Mouse (Mus musculus): Measurements from ENCODE around the gene Myadm.
"Not testable (repeated sequence)": the region's sequence is repeated elsewhere in the genome, so short reads cannot be mapped to it uniquely, and the experiment has no call there.

Myadm gene

GRCm38 (mm10) chr7:3290257-3291033 lies 1.6 kb downstream of the Myadm start:
- in situ Hi-C loops (cut with MboI, MseI): no loop called here

GRCm38 (mm10) chr7:3291197-3291596 lies 2.3 kb downstream of the Myadm start:
- in situ Hi-C loops (cut with MboI, MseI): no loop called here

GRCm38 (mm10) chr7:3291764-3292163 lies 2.9 kb downstream of the Myadm start:
- in situ Hi-C loops (cut with MboI, MseI): no loop called here

GRCm38 (mm10) chr7:3292271-3292670 lies 3.4 kb downstream of the Myadm start:
- in situ Hi-C loops (cut with MboI, MseI): not testable (repeated sequence)

- in situ Hi-C loops (cut with MboI, MseI): no loop called here
Measured at GRCm38 (mm10) chr7:3292791-3293190, 3.9 kb downstream of the Myadm start.

- in situ Hi-C loops (cut with MboI, MseI): no loop called here
Measured at GRCm38 (mm10) chr7:3294794-3295193, 5.9 kb downstream of the Myadm start.

- in situ Hi-C loops (cut with MboI, MseI): no loop called here
Measured at GRCm38 (mm10) chr7:3295321-3296110, 6.6 kb downstream of the Myadm start.

GRCm38 (mm10) chr7:3296711-3297110 lies 7.8 kb downstream of the Myadm start:
- in situ Hi-C loops (cut with MboI, MseI): no loop called here

- in situ Hi-C loops (cut with MboI, MseI): no loop called here
Measured at GRCm38 (mm10) chr7:3299941-3300617, 11.2 kb downstream of the Myadm start.

- in situ Hi-C loops (cut with MboI, MseI): no loop called here
Measured at GRCm38 (mm10) chr7:3300891-3301627, 12.2 kb downstream of the Myadm start.

GRCm38 (mm10) chr7:3301628-3302555 lies 13.0 kb downstream of the Myadm start:
- in situ Hi-C loops (cut with MboI, MseI): no loop called here

GRCm38 (mm10) chr7:3302556-3303275 lies 13.8 kb downstream of the Myadm start:
- in situ Hi-C loops (cut with MboI, MseI): no loop called here

GRCm38 (mm10) chr7:3303276-3303781 lies 14.4 kb downstream of the Myadm start:
- in situ Hi-C loops (cut with MboI, MseI): no loop called here

GRCm38 (mm10) chr7:3303789-3304188 lies 14.9 kb downstream of the Myadm start:
- in situ Hi-C loops (cut with MboI, MseI): no loop called here

GRCm38 (mm10) chr7:3304298-3304697 lies 15.4 kb downstream of the Myadm start:
- in situ Hi-C loops (cut with MboI, MseI): no loop called here

GRCm38 (mm10) chr7:3306400-3306799 lies 17.5 kb downstream of the Myadm start:
- in situ Hi-C loops (cut with MboI, MseI): loop anchor here (5.0 kb wide), 1 partner anchor 91 kb away; no protein-coding TSS in a partner anchor

- in situ Hi-C loops (cut with MboI, MseI): loop anchor here (5.0 kb wide), 1 partner anchor 89 kb away; no protein-coding TSS in a partner anchor
Measured at GRCm38 (mm10) chr7:3308646-3309045, 19.8 kb downstream of the Myadm start.

GRCm38 (mm10) chr7:3310233-3310632 lies 21.4 kb downstream of the Myadm start:
- in situ Hi-C loops (cut with MboI, MseI): no loop called here

GRCm38 (mm10) chr7:3313571-3313970 lies 24.7 kb downstream of the Myadm start:
- in situ Hi-C loops (cut with MboI, MseI): no loop called here

Data from T-helper 1 cell (primary cell).